Mouse (Mus musculus) heart, embryonic 10.5 days (tissue): ENCODE results near the gene Hlx. TPM values are rescaled to one million over a fixed set of nuclear protein-coding genes. Genes with fewer than 3 reads are reported as not detected.

Source experiments
- DNase-seq: peaks from one replicate; pipeline ENCODE4 v3.0.0-alpha.2; 2017; ENCODE audit warnings: low spot score
- H3K27ac ChIP-seq: fragments of 300-500 bp; sonication (generic); 2 replicates; pipeline ENCODE4 v1.5.1; 2016; ENCODE audit warnings: mild to moderate bottlenecking
- H3K27me3 ChIP-seq: fragments of 300-500 bp; sonication (generic); 2 replicates; pipeline ENCODE4 v1.6.1; 2016; ENCODE audit warnings: mild to moderate bottlenecking; ENCODE audit not compliant: poor library complexity, insufficient read depth, severe bottlenecking
- H3K36me3 ChIP-seq: fragments of 300-500 bp; sonication (generic); 2 replicates; pipeline ENCODE4 v1.6.1; 2016; ENCODE audit warnings: mild to moderate bottlenecking, moderate library complexity
- H3K4me1 ChIP-seq: fragments of 300-500 bp; sonication (generic); 2 replicates; pipeline ENCODE4 v1.6.1; 2016; ENCODE audit warnings: mild to moderate bottlenecking
- H3K4me3 ChIP-seq: fragments of 300-500 bp; sonication (generic); 2 replicates; pipeline ENCODE4 v1.5.1; 2016; ENCODE audit warnings: mild to moderate bottlenecking, moderate library complexity
- H3K9me3 ChIP-seq: fragments of 300-500 bp; sonication (generic); 2 replicates; pipeline ENCODE4 v1.6.1; 2016; ENCODE audit warnings: mild to moderate bottlenecking, moderate library complexity
- WGBS: fragments of 180-500 bp; shearing (Covaris S2); methylation state at CpG from one replicate; pipeline ENCODE4 v1.1.7; 2016; 5-methylcytosine and 5-hydroxymethylcytosine counted together
- polyA plus RNA-seq: library from polyadenylated mRNA; unstranded; fragments of >200 nt; fragmentation: Nextera tagmentation; extraction: Ambion mirVana; gene quantifications from 2 replicates; pipeline ENCODE4 v1.2.1, GENCODE M21; 2016

The Hlx gene
- polyA plus RNA-seq, 1 experiment from 2014 or later = 19.4 TPM

GRCm38 (mm10) chr1:184688026-184688425, 44.4 kb downstream of the Hlx start:
- 0 out of 2 replicates have a peak, but pooled peaks cover 4% of the 10 kb centered on the region for H3K4me1 ChIP-seq
- no peaks in the 10 kb centered on the region for H3K36me3 ChIP-seq
- H3K9me3 ChIP-seq = no peaks in the 10 kb centered on the region
- 0 out of 2 replicates have a peak, but pooled peaks cover 3% of the 10 kb centered on the region for H3K27me3 ChIP-seq
- DNase-seq = no peak
- 46% methylated on average over 7 of the region's 7 CpGs for WGBS
- H3K4me3 ChIP-seq = no peak overlapping the region
- H3K27ac ChIP-seq = no peak overlapping the region

GRCm38 (mm10) chr1:184687512-184687911, 44.9 kb downstream of the Hlx start:
- 28% methylated on average over 4 of the region's 4 CpGs for WGBS
- no peak for DNase-seq
- no peaks in the 10 kb centered on the region for H3K36me3 ChIP-seq

GRCm38 (mm10) chr1:184683541-184683940, 48.9 kb downstream of the Hlx start:
- Histone ChIP-seq H3K9me3 (no peaks in the 10 kb centered on the region), H3K27me3 (no peaks in the 10 kb centered on the region), H3K36me3 (no peaks in the 10 kb centered on the region), H3K4me1 (0 out of 2 replicates have a peak, but pooled peaks cover 4% of the 10 kb centered on the region), H3K4me3 (no peak overlapping the region), H3K27ac (no peak overlapping the region)
- DNase-seq = no peak
- 70% methylated on average over 6 of the region's 6 CpGs for WGBS

More at GRCm38 (mm10) chr1:184687512-184687911, 44.9 kb downstream of the Hlx start:
- Histone ChIP-seq H3K4me1 (0 out of 2 replicates have a peak, but pooled peaks cover 4% of the 10 kb centered on the region), H3K9me3 (no peaks in the 10 kb centered on the region), H3K4me3 (no peak overlapping the region), H3K27me3 (0 out of 2 replicates have a peak, but pooled peaks cover 1% of the 10 kb centered on the region), H3K27ac (no peak overlapping the region)

GRCm38 (mm10) chr1:184679416-184679965, 52.9 kb downstream of the Hlx start:
- 60% methylated on average over 8 of the region's 8 CpGs for WGBS
- H3K27me3 ChIP-seq = no peaks in the 10 kb centered on the region
- no peak overlapping the region for H3K27ac ChIP-seq

GRCm38 (mm10) chr1:184677641-184678040, 54.8 kb downstream of the Hlx start:
- 46% methylated on average over 2 of the region's 2 CpGs for WGBS
- H3K9me3 ChIP-seq = no peaks in the 10 kb centered on the region

More at GRCm38 (mm10) chr1:184679416-184679965, 52.9 kb downstream of the Hlx start:
- no peaks in the 10 kb centered on the region for H3K36me3 ChIP-seq
- no peak for DNase-seq
- no peak overlapping the region for H3K4me3 ChIP-seq
- peaks cover 13% of the 10 kb centered on the region for H3K4me1 ChIP-seq
- H3K9me3 ChIP-seq = no peaks in the 10 kb centered on the region

More at GRCm38 (mm10) chr1:184677641-184678040, 54.8 kb downstream of the Hlx start:
- no peaks in the 10 kb centered on the region for H3K36me3 ChIP-seq
- DNase-seq = no peak
- H3K27ac ChIP-seq = no peak overlapping the region
- no peaks in the 10 kb centered on the region for H3K27me3 ChIP-seq
- H3K4me1 ChIP-seq = peaks cover 13% of the 10 kb centered on the region
- no peak overlapping the region for H3K4me3 ChIP-seq

Other genes with a start within 250 kb of the Hlx start
- 0.21 and 0.70 TPM in 2 replicates for gene Marc1, start 78.7 kb upstream of the Hlx start, polyA plus RNA-seq
- 72.9 and 98.6 TPM in 2 replicates for gene Marc2, start 113.8 kb upstream of the Hlx start, polyA plus RNA-seq
- 0.22 and 0.82 TPM in 2 replicates for gene C130074G19Rik, start 150.6 kb upstream of the Hlx start, polyA plus RNA-seq